Mouse (Mus musculus) forebrain, embryonic 14.5 days (tissue): Measurements from ENCODE around the gene A2m. TPM values are rescaled to one million over a fixed set of nuclear protein-coding genes. Genes with fewer than 3 reads are reported as not detected.

Source experiments
- ATAC-seq: fragments of 200-750 bp; cut with Nextera tagmentation; 2 replicates; pipeline ENCODE4 v1.8.0; 2017; ENCODE audit warnings: mild to moderate bottlenecking, moderate library complexity
- DNase-seq: peaks from one replicate; pipeline ENCODE4 v3.0.0-alpha.2; 2015; ENCODE audit warnings: low spot score
- H3K27ac ChIP-seq: fragments of 300-500 bp; sonication (generic); 2 replicates; pipeline ENCODE4 v1.5.1; 2014; ENCODE audit warnings: low read depth, mild to moderate bottlenecking, control low read depth, low read length, moderate library complexity
- H3K27me3 ChIP-seq: fragments of 300-500 bp; sonication (generic); replicated peaks from 2 replicates; pipeline ENCODE4 v1.6.1; 2014; ENCODE audit warnings: low read length, control low read depth, mixed read lengths; ENCODE audit not compliant: control insufficient read depth, insufficient read depth
- H3K36me3 ChIP-seq: fragments of 300-500 bp; sonication (generic); 2 replicates; pipeline ENCODE4 v1.6.1; 2014; ENCODE audit warnings: low read length, control low read depth; ENCODE audit not compliant: control insufficient read depth, insufficient read depth
- H3K4me1 ChIP-seq: fragments of 300-500 bp; sonication (generic); 2 replicates; pipeline ENCODE4 v1.6.1; 2014; ENCODE audit warnings: antibody characterized with exemption, low read length, control low read depth; ENCODE audit not compliant: control insufficient read depth, insufficient read depth
- H3K4me2 ChIP-seq: fragments of 300-500 bp; sonication (generic); 2 replicates; pipeline ENCODE4 v1.6.1; 2014; ENCODE audit warnings: mild to moderate bottlenecking, control low read depth, low read length
- H3K4me3 ChIP-seq: fragments of 300-500 bp; sonication (generic); 2 replicates; pipeline ENCODE4 v1.5.1; 2014; ENCODE audit warnings: low read depth, low read length, control low read depth
- H3K9ac ChIP-seq: fragments of 300-500 bp; sonication (generic); 2 replicates; pipeline ENCODE4 v1.6.1; 2014; ENCODE audit warnings: mild to moderate bottlenecking, low read length, control low read depth, moderate library complexity
- H3K9me3 ChIP-seq: fragments of 300-500 bp; sonication (generic); replicated peaks from 2 replicates; pipeline ENCODE4 v1.6.1; 2016; ENCODE audit warnings: low read length, control low read depth, mixed read lengths; ENCODE audit not compliant: control insufficient read depth
- WGBS: fragments of 180-500 bp; shearing (Covaris S2); extraction: QIAGEN DNeasy Blood & Tissue Kit; methylation state at CpG from one replicate; pipeline ENCODE4 v1.1.7; 2014; 5-methylcytosine and 5-hydroxymethylcytosine counted together
- polyA plus RNA-seq: library from polyadenylated mRNA; unstranded; fragments of >200 nt; fragmentation: Nextera tagmentation; extraction: Ambion mirVana; gene quantifications from 2 replicates; pipeline ENCODE4 v1.2.1, GENCODE M21; 2014

Gene A2m
- polyA plus RNA-seq, 1 experiment from 2014 or later = 3.7 TPM

GRCm38 (mm10) chr6:121648499-121648898 lies 13.3 kb downstream of the A2m start:
- DNase-seq (no peak), ATAC-seq (no peak)
- WGBS = 86% methylated on average over 11 of the region's 11 CpGs
- H3K36me3 ChIP-seq = no peaks in the 10 kb centered on the region
- no peak overlapping the region for H3K4me2 ChIP-seq
- no peak overlapping the region for H3K4me3 ChIP-seq
- no peak overlapping the region for H3K27ac ChIP-seq
- no peak overlapping the region for H3K9ac ChIP-seq
- no peaks in the 10 kb centered on the region for H3K27me3 ChIP-seq
- no peaks in the 10 kb centered on the region for H3K9me3 ChIP-seq
- H3K4me1 ChIP-seq = no peaks in the 10 kb centered on the region

Other genes starting within 250 kb of the A2m start
- gene Iqsec3, start 161.7 kb upstream of the A2m start, polyA plus RNA-seq = 2.9 and 4.8 TPM in 2 replicates
- gene Gm7298, start 97.6 kb downstream of the A2m start, polyA plus RNA-seq = not detected in 2 replicates
- not detected in 2 replicates for gene Mug1, start 203.2 kb downstream of the A2m start, polyA plus RNA-seq